Mouse (Mus musculus) embryonic facial prominence, embryonic 10.5 days (tissue): ENCODE measurements around the gene Vac14. TPM values are rescaled to one million over a fixed set of nuclear protein-coding genes. Genes with fewer than 3 reads are reported as not detected.

Source experiments
- DNase-seq: peaks from one replicate; pipeline ENCODE4 v3.0.0-alpha.2; 2017; ENCODE audit warnings: low spot score
- H3K27ac ChIP-seq: fragments of 300-500 bp; sonication (generic); replicated peaks from 2 replicates; pipeline ENCODE4 v1.5.1; 2016; ENCODE audit warnings: mild to moderate bottlenecking
- H3K27me3 ChIP-seq: fragments of 300-500 bp; sonication (generic); replicated peaks from 2 replicates; pipeline ENCODE4 v1.6.1; 2016; ENCODE audit warnings: low read depth, mild to moderate bottlenecking; ENCODE audit not compliant: poor library complexity, severe bottlenecking
- H3K36me3 ChIP-seq: fragments of 300-500 bp; sonication (generic); replicated peaks from 2 replicates; pipeline ENCODE4 v1.6.1; 2016; ENCODE audit warnings: mild to moderate bottlenecking, moderate library complexity
- H3K4me1 ChIP-seq: fragments of 300-500 bp; sonication (generic); 2 replicates; pipeline ENCODE4 v1.6.1; 2016
- H3K4me3 ChIP-seq: fragments of 300-500 bp; sonication (generic); 2 replicates; pipeline ENCODE4 v1.5.1; 2016; ENCODE audit warnings: mild to moderate bottlenecking, moderate library complexity
- H3K9me3 ChIP-seq: fragments of 300-500 bp; sonication (generic); 2 replicates; pipeline ENCODE4 v1.6.1; 2016; ENCODE audit warnings: mild to moderate bottlenecking
- WGBS: fragments of 180-500 bp; shearing (Covaris S2); methylation state at CpG from one replicate; pipeline ENCODE4 v1.1.7; 2016; 5-methylcytosine and 5-hydroxymethylcytosine counted together
- polyA plus RNA-seq: library from polyadenylated mRNA; unstranded; fragments of >200 nt; fragmentation: Nextera tagmentation; extraction: Ambion mirVana; gene quantifications from 2 replicates; pipeline ENCODE4 v1.2.1, GENCODE M21; 2016

Vac14 gene
- polyA plus RNA-seq, 1 experiment from 2014 or later, result 26.2 TPM

DNA sequence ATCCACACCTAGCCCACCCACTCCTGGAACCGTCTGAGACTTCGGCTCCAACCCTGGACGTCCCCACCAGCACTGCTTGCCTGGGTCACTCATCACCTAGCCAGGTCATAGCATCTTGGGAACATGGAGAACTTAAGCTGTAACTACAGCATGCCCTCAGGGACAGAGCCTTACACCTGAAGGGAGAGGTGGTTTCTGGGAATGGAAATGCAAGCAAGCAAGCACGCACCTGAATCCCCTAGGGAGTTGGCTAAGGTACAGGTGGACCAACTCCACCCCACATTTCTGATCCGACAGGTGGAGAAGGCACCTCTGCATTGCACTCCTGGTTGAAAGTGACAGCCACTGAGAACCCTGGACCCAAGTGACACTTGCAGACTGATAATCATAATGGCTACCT is 133.1 kb downstream of the Vac14 start:
- no peak overlapping the region for H3K27ac ChIP-seq
- no peaks in the 10 kb centered on the region for H3K9me3 ChIP-seq
- no peaks in the 10 kb centered on the region for H3K36me3 ChIP-seq
- DNase-seq, result no peak
- peaks cover 17% of the 10 kb centered on the region for H3K4me1 ChIP-seq
- 79% methylated on average over 5 of the region's 5 CpGs for WGBS
- 0 out of 2 replicates have a peak, but pooled peaks cover 4% of the 10 kb centered on the region for H3K27me3 ChIP-seq
- H3K4me3 ChIP-seq, result no peak overlapping the region

- 63% methylated on average over 4 of the region's 4 CpGs for WGBS
- H3K36me3 ChIP-seq, result no peaks in the 10 kb centered on the region
- H3K4me3 ChIP-seq, result no peak overlapping the region
- H3K27ac ChIP-seq, result no peak overlapping the region
- H3K4me1 ChIP-seq, result peaks cover 11% of the 10 kb centered on the region
- H3K9me3 ChIP-seq, result no peaks in the 10 kb centered on the region
- no peaks in the 10 kb centered on the region for H3K27me3 ChIP-seq
- DNase-seq, result no peak
Measured at GRCm38 (mm10) chr8:110754713-110755112, 136.3 kb downstream of the Vac14 start.

- no peaks in the 10 kb centered on the region for H3K9me3 ChIP-seq
- 61% methylated on average over 15 of the region's 15 CpGs for WGBS
- H3K27me3 ChIP-seq, result no peaks in the 10 kb centered on the region
- no peak for DNase-seq
- H3K27ac ChIP-seq, result no peak overlapping the region
- H3K4me1 ChIP-seq, result peaks cover 11% of the 10 kb centered on the region
- H3K4me3 ChIP-seq, result no peak overlapping the region
- no peaks in the 10 kb centered on the region for H3K36me3 ChIP-seq
Measured at GRCm38 (mm10) chr8:110755511-110756170, 137.3 kb downstream of the Vac14 start.

GRCm38 (mm10) chr8:110756196-110756595 is 137.8 kb downstream of the Vac14 start:
- Histone ChIP-seq H3K9me3 (no peaks in the 10 kb centered on the region), H3K4me3 (no peak overlapping the region), H3K36me3 (no peaks in the 10 kb centered on the region), H3K4me1 (peaks cover 11% of the 10 kb centered on the region), H3K27me3 (no peaks in the 10 kb centered on the region), H3K27ac (no peak overlapping the region)
- DNase-seq, result no peak
- WGBS, result 87% methylated on average over 5 of the region's 5 CpGs

DNA sequence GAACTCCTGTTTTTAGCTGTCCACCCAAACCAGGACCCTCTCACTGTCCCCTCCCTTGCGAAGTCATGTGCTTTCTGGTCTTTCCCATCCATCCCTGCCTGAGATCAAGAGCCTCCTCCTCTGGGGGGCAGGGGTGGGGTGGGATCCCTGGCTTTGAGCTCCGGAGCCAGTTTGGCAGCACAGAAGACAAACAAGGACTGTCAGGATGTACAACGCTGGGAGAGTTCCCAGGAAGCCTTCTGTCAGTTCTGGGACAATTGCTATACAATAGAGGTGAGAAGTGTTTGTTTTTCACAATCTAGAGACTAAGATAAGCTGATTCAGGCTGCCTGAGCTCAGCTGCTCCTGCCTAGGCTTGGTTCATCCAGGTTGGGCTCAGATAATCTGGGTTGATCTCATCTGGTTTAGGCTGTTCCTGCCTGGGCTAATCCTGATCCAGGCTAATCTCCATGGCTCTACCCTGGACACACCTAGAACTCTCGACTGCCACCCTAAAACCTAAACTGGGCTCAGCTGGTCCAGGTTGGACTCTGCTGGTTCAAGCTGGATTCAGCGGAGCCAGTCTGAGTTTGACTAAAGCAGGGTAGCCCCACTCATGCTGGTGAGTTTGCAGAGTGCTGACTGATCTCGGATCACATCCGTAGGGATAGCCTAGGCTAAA is 142.0 kb downstream of the Vac14 start:
- no peak overlapping the region for H3K4me3 ChIP-seq
- H3K27ac ChIP-seq, result no peak overlapping the region
- H3K9me3 ChIP-seq, result no peaks in the 10 kb centered on the region
- H3K27me3 ChIP-seq, result no peaks in the 10 kb centered on the region
- H3K4me1 ChIP-seq, result peaks cover 2% of the 10 kb centered on the region
- WGBS, result 73% methylated on average over 7 of the region's 7 CpGs
- DNase-seq, result no peak
- H3K36me3 ChIP-seq, result no peaks in the 10 kb centered on the region

GRCm38 (mm10) chr8:110761185-110761584 is 142.8 kb downstream of the Vac14 start:
- H3K4me3 ChIP-seq, result no peak overlapping the region

DNA sequence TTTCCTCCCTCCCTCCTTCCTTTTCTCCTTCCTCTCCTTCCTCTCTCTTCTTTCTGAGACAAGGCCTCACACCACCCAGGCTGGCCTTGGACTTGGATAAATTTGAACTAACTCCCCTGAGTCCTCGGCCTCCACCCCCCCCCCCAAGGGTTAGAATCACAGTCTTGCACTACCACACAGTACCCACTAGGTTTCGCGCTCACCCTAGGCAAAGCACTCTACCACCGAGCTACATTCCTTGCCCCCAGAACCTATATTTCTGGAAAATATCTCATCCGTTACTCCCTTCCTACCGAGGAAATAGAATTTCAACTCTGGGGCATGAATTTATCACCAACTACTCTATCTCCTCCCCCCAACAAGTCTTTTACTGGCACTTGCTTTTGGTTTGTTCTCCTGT is 143.6 kb downstream of the Vac14 start:
- Histone ChIP-seq H3K36me3 (no peaks in the 10 kb centered on the region), H3K27me3 (no peaks in the 10 kb centered on the region), H3K27ac (no peak overlapping the region), H3K4me1 (no peaks in the 10 kb centered on the region), H3K4me3 (no peak overlapping the region), H3K9me3 (no peaks in the 10 kb centered on the region)
- no peak for DNase-seq
- 68% methylated on average over 6 of the region's 6 CpGs for WGBS

More at GRCm38 (mm10) chr8:110761185-110761584, 142.8 kb downstream of the Vac14 start:
- H3K9me3 ChIP-seq, result no peaks in the 10 kb centered on the region
- H3K4me1 ChIP-seq, result no peaks in the 10 kb centered on the region
- DNase-seq, result no peak
- H3K27ac ChIP-seq, result no peak overlapping the region
- no peaks in the 10 kb centered on the region for H3K36me3 ChIP-seq
- no peaks in the 10 kb centered on the region for H3K27me3 ChIP-seq
- WGBS, result 62% methylated on average over 5 of the region's 5 CpGs

GRCm38 (mm10) chr8:110764671-110765070 is 146.3 kb downstream of the Vac14 start:
- WGBS, result 80% methylated on average over 3 of the region's 3 CpGs
- Histone ChIP-seq H3K27me3 (no peaks in the 10 kb centered on the region), H3K9me3 (no peaks in the 10 kb centered on the region), H3K4me1 (no peaks in the 10 kb centered on the region), H3K4me3 (no peak overlapping the region), H3K27ac (no peak overlapping the region), H3K36me3 (no peaks in the 10 kb centered on the region)
- no peak for DNase-seq

DNA sequence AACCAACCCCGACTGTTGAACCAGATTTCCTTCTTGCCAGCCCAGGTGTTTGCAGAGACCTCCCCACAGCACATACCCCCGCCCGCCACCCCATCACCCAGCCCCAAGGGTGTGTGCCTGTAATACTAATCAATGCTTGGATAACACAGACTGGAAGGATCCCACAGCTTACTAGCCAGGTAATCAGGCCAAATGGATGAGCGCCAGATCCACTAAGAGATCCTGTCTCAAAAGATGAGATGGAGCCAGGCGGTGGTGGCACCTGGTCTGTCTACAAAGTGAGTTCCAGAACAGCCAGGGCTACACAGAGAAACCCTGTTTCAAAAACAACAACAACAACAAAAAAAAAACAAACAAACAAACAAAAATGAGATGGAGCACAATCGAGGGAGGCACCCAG is 148.9 kb downstream of the Vac14 start:
- Histone ChIP-seq H3K9me3 (no peaks in the 10 kb centered on the region), H3K27ac (no peak overlapping the region), H3K4me3 (no peak overlapping the region), H3K27me3 (no peaks in the 10 kb centered on the region), H3K36me3 (no peaks in the 10 kb centered on the region), H3K4me1 (no peaks in the 10 kb centered on the region)
- DNase-seq, result no peak
- WGBS, result 88% methylated on average over 6 of the region's 6 CpGs

Other genes with a start within 250 kb of the Vac14 start
- gene Mtss1l, start 102.9 kb downstream of the Vac14 start, polyA plus RNA-seq, result 6.6 and 7.2 TPM in 2 replicates
- gene Il34, start 187.3 kb downstream of the Vac14 start, polyA plus RNA-seq, result 0.24 TPM in 1 of 2 replicates, not detected in the other
- 77.2 and 83.5 TPM in 2 replicates for gene Cog4, start 228.0 kb downstream of the Vac14 start, polyA plus RNA-seq
- gene Sf3b3, start 228.2 kb downstream of the Vac14 start, polyA plus RNA-seq, result 230 and 242 TPM in 2 replicates